30 mouse cellular contexts compared by ENCODE assay signal in genomic region chr2:120299866-120300265, GRCm38 (mm10). TPM values are rescaled to one million over a fixed set of nuclear protein-coding genes. Genes with fewer than 3 reads are reported as not detected.
DNase-seq lines count a peak whose midpoint lies in the region; ATAC-seq and TF ChIP-seq lines count a peak whose summit lies in the region.
"Had no signal": no experiment of that assay in that cellular context is flagged by ENCODE, and none has a peak within 500 bp of the region (broad histone marks: within the 10 kb centered on the region; RNA-seq: fewer than 3 reads in every experiment).

No protein-coding gene starts in this region.

- no peak overlapping the region for H3ac ChIP-seq in myocyte (ENCODE audit: control insufficient read depth, insufficient read length)

- H3K79me2 ChIP-seq in myocyte (ENCODE audit: control insufficient read depth, insufficient read depth) = no peaks in the 10 kb centered on the region

- ATAC-seq in limb, embryonic 12.5 days (ENCODE audit: insufficient number of reproducible peaks, insufficient read depth, low FRiP score, low TSS enrichment, low read depth) = peak; percentile 56; the same call in 1 of the 2 replicates
- ATAC-seq in embryonic facial prominence, embryonic 15.5 days (ENCODE audit: insufficient number of reproducible peaks, low FRiP score, low TSS enrichment, low read depth) = peak; percentile 51; the same call in 1 of the 2 replicates
- ATAC-seq: activated CD4-positive, CD25-positive, alpha-beta regulatory T cell, adult 4 months; CD4-positive, CD25-positive, alpha-beta regulatory T cell, adult 4 months; forebrain, embryonic 13.5 days; forebrain, embryonic 16.5 days had no signal

- no peak overlapping the region for H3K4me2 ChIP-seq in limb, embryonic 12.5 days
- no peak overlapping the region for H3K4me2 ChIP-seq in embryonic facial prominence, embryonic 15.5 days (replicated peaks)
- H3K4me2 ChIP-seq in myocyte (ENCODE audit: low read depth) = peak overlapping the region; percentile 40
- H3K4me2 ChIP-seq: embryonic facial prominence, embryonic 12.5 days; forebrain, embryonic 13.5 days; heart, embryonic 13.5 days; hindbrain, embryonic 12.5 days; hindbrain, embryonic 15.5 days had no signal

- no peak for DNase-seq in limb, embryonic 10.5 days (ENCODE audit: low spot score)
- no peak for DNase-seq in MN1 (ENCODE audit: low spot score)
- no peak for DNase-seq in gastrocnemius, adult 8-10 months (ENCODE audit: low spot score in 2 of 2)
- DNase-seq: adrenal gland, adult 8-10 months; adrenal gland, postnatal 25 days; cerebellum, adult 18-20 months; cerebellum, adult 9-10 months; cerebellum, postnatal 14 days; gastrocnemius, postnatal 10 days; gastrocnemius, postnatal 36 days; heart, adult 2 months; heart, postnatal 14 days; heart, postnatal 4 days had no signal

- H3K4me3 ChIP-seq in limb, embryonic 12.5 days (replicated peaks) = no peak overlapping the region
- no peak overlapping the region for H3K4me3 ChIP-seq in limb, embryonic 10.5 days
- no peak overlapping the region for H3K4me3 ChIP-seq in embryonic facial prominence, embryonic 15.5 days (replicated peaks)
- no peak overlapping the region for H3K4me3 ChIP-seq in myocyte
- H3K4me3 ChIP-seq: embryonic facial prominence, embryonic 12.5 days; forebrain, embryonic 10.5 days; forebrain, embryonic 13.5 days; heart, adult 2 months; heart, embryonic 10.5 days; heart, embryonic 13.5 days; hindbrain, embryonic 12.5 days; hindbrain, embryonic 15.5 days had no signal

- no peak overlapping the region for H3K9ac ChIP-seq in limb, embryonic 12.5 days (replicated peaks)
- H3K9ac ChIP-seq in embryonic facial prominence, embryonic 15.5 days = no peak overlapping the region
- H3K9ac ChIP-seq: embryonic facial prominence, embryonic 12.5 days; forebrain, embryonic 13.5 days; heart, embryonic 13.5 days; hindbrain, embryonic 12.5 days; hindbrain, embryonic 15.5 days had no signal

- no peaks in the 10 kb centered on the region for H3K4me1 ChIP-seq in limb, embryonic 12.5 days (replicated peaks)
- no peaks in the 10 kb centered on the region for H3K4me1 ChIP-seq in limb, embryonic 10.5 days
- H3K4me1 ChIP-seq in embryonic facial prominence, embryonic 15.5 days = no peaks in the 10 kb centered on the region
- H3K4me1 ChIP-seq: embryonic facial prominence, embryonic 12.5 days; forebrain, embryonic 10.5 days; forebrain, embryonic 13.5 days; hindbrain, embryonic 12.5 days; hindbrain, embryonic 15.5 days had no signal

- H3K27me3 ChIP-seq in limb, embryonic 12.5 days = no peaks in the 10 kb centered on the region
- H3K27me3 ChIP-seq in limb, embryonic 10.5 days (ENCODE audit: low read depth, poor library complexity, severe bottlenecking) = no peaks in the 10 kb centered on the region
- H3K27me3 ChIP-seq in embryonic facial prominence, embryonic 15.5 days = no peaks in the 10 kb centered on the region
- peaks cover 3% of the 10 kb centered on the region for H3K27me3 ChIP-seq in myocyte (ENCODE audit: control insufficient read depth, insufficient read depth, insufficient read length)
- H3K27me3 ChIP-seq: embryonic facial prominence, embryonic 12.5 days; forebrain, embryonic 13.5 days; heart, embryonic 13.5 days; hindbrain, embryonic 12.5 days; hindbrain, embryonic 15.5 days had no signal

- 80% methylated on average over 4 of the region's 4 CpGs for WGBS in limb, embryonic 12.5 days
- 94% methylated on average over 4 of the region's 4 CpGs for WGBS in limb, embryonic 10.5 days
- WGBS in embryonic facial prominence, embryonic 15.5 days = 76% methylated on average over 4 of the region's 4 CpGs

- no peaks in the 10 kb centered on the region for H3K9me3 ChIP-seq in limb, embryonic 12.5 days
- no peaks in the 10 kb centered on the region for H3K9me3 ChIP-seq in limb, embryonic 10.5 days (replicated peaks)
- H3K9me3 ChIP-seq in embryonic facial prominence, embryonic 15.5 days (replicated peaks) = no peaks in the 10 kb centered on the region
- H3K9me3 ChIP-seq: embryonic facial prominence, embryonic 12.5 days; forebrain, embryonic 10.5 days; forebrain, embryonic 13.5 days; heart, embryonic 10.5 days; heart, embryonic 13.5 days; hindbrain, embryonic 12.5 days; hindbrain, embryonic 15.5 days had no signal

- no peak overlapping the region for H3K27ac ChIP-seq in limb, embryonic 12.5 days
- no peak overlapping the region for H3K27ac ChIP-seq in limb, embryonic 10.5 days
- no peak overlapping the region for H3K27ac ChIP-seq in embryonic facial prominence, embryonic 15.5 days (replicated peaks)
- H3K27ac ChIP-seq: embryonic facial prominence, embryonic 12.5 days; forebrain, embryonic 10.5 days; forebrain, embryonic 13.5 days; heart, adult 2 months; heart, embryonic 10.5 days; heart, embryonic 13.5 days; hindbrain, embryonic 12.5 days; hindbrain, embryonic 15.5 days had no signal

- no peak for TF ChIP-seq POLR2A in myocyte (IDR thresholded peaks at IDR 0.05; ENCODE audit: insufficient read length, low read depth)

- no peaks in the 10 kb centered on the region for H3K36me3 ChIP-seq in limb, embryonic 12.5 days
- H3K36me3 ChIP-seq in limb, embryonic 10.5 days = no peaks in the 10 kb centered on the region
- H3K36me3 ChIP-seq in embryonic facial prominence, embryonic 15.5 days = no peaks in the 10 kb centered on the region
- H3K36me3 ChIP-seq in myocyte (ENCODE audit: control insufficient read depth, insufficient read depth) = no peaks in the 10 kb centered on the region
- H3K36me3 ChIP-seq: embryonic facial prominence, embryonic 12.5 days; forebrain, embryonic 10.5 days; heart, embryonic 10.5 days; heart, embryonic 13.5 days; hindbrain, embryonic 12.5 days; hindbrain, embryonic 15.5 days had no signal

TF ChIP-seq in myocyte, 11 proteins besides CTCF, POLR2A, EP300 and RAD21:
- no peak for TF ChIP-seq REST (IDR thresholded peaks at IDR 0.05; ENCODE audit: insufficient read depth, insufficient read length)
- TF ChIP-seq MAX (IDR thresholded peaks at IDR 0.05; ENCODE audit: low read depth) = no peak
- no peak for TF ChIP-seq USF1 (IDR thresholded peaks at IDR 0.05; ENCODE audit: low read depth)
- no peak for TF ChIP-seq SRF (IDR thresholded peaks at IDR 0.05; ENCODE audit: control insufficient read depth, insufficient read length, low read depth)
- TF ChIP-seq POLR2AphosphoS2 (IDR thresholded peaks at IDR 0.05; ENCODE audit: insufficient read length, low read depth) = no peak
- TF ChIP-seq E2F4 (IDR thresholded peaks at IDR 0.05; ENCODE audit: insufficient read depth) = no peak
- TF ChIP-seq TCF3 (IDR thresholded peaks at IDR 0.05; ENCODE audit: insufficient read length, low read depth) = peak; percentile 55
- TF ChIP-seq MYOD1 (IDR thresholded peaks at IDR 0.05; ENCODE audit: control insufficient read depth in 1 of 3, insufficient read length in 2 of 3, low read depth in 2 of 3) = peak in 2 of 3 experiments; percentile 88 to 90
- TF ChIP-seq MYOG (IDR thresholded peaks at IDR 0.05; ENCODE audit: control insufficient read depth in 1 of 3, insufficient read depth in 1 of 3, insufficient read length in 2 of 3, low read depth in 2 of 3) = peak; percentile 47 to 95 (median 83)
- TF ChIP-seq TCF12 (IDR thresholded peaks at IDR 0.05; ENCODE audit: insufficient read depth, poor library complexity, severe bottlenecking) = peak; percentile 82
- TF ChIP-seq CEBPB (IDR thresholded peaks at IDR 0.05; ENCODE audit: insufficient read depth, poor library complexity, severe bottlenecking) = no peak

RNA-seq across cellular contexts. Expression of gene Pla2g4d, which starts 10.9 kb away (rescaled TPM):
- polyA plus RNA-seq in limb, embryonic 12.5 days (2016; fragmentation: Nextera tagmentation; extraction: Ambion mirVana) = 0.14 and 0.18 TPM in 2 replicates
- 0.04 and 0.05 TPM in 2 replicates for polyA plus RNA-seq in limb, embryonic 10.5 days (2016; fragmentation: Nextera tagmentation; extraction: Ambion mirVana)
- polyA plus RNA-seq in embryonic facial prominence, embryonic 15.5 days (2015; fragmentation: Nextera tagmentation; extraction: Ambion mirVana) = 0.56 and 1.4 TPM in 2 replicates
- polyA plus RNA-seq in myocyte (2012; fragmentation: generic; extraction: Trizol) = not detected
- not detected for total RNA-seq in gastrocnemius, adult 8-10 months (2022)
- total RNA-seq: gastrocnemius, postnatal 10 days; gastrocnemius, postnatal 36 days; granulocyte monocyte progenitor cell, adult 5-6 weeks; heart, adult 2 months; heart, postnatal 14 days; heart, postnatal 4 days; MEL had no signal
- polyA plus RNA-seq: activated CD4-positive, CD25-positive, alpha-beta regulatory T cell, adult 4 months; C2C12; CD4-positive, CD25-positive, alpha-beta regulatory T cell, adult 4 months; forebrain, embryonic 13.5 days; forebrain, embryonic 16.5 days; heart, adult 2 months; heart, embryonic 10.5 days; heart, embryonic 13.5 days; heart, embryonic 16.5 days; hindbrain, embryonic 12.5 days; hindbrain, embryonic 15.5 days had no signal

RNA-seq across cellular contexts. Expression of gene Pla2g4f, which starts 14.1 kb away (rescaled TPM):
- polyA plus RNA-seq in limb, embryonic 12.5 days (2016; fragmentation: Nextera tagmentation; extraction: Ambion mirVana) = 0.15 and 0.23 TPM in 2 replicates
- polyA plus RNA-seq in limb, embryonic 10.5 days (2016; fragmentation: Nextera tagmentation; extraction: Ambion mirVana) = not detected in 2 replicates
- 10.4 and 12.6 TPM in 2 replicates for polyA plus RNA-seq in embryonic facial prominence, embryonic 15.5 days (2015; fragmentation: Nextera tagmentation; extraction: Ambion mirVana)
- polyA plus RNA-seq in myocyte (2012; fragmentation: generic; extraction: Trizol) = 0.05 TPM
- not detected for total RNA-seq in gastrocnemius, adult 8-10 months (2022)
- total RNA-seq: adrenal gland, adult 8-10 months; adrenal gland, postnatal 25 days; gastrocnemius, postnatal 10 days; gastrocnemius, postnatal 36 days; granulocyte monocyte progenitor cell, adult 5-6 weeks; heart, adult 2 months; heart, postnatal 14 days; heart, postnatal 4 days; MEL had no signal
- polyA plus RNA-seq: C2C12; forebrain, embryonic 10.5 days; forebrain, embryonic 13.5 days; forebrain, embryonic 16.5 days had no signal

RNA-seq across cellular contexts. Expression of gene Vps39, which starts 53.1 kb away (rescaled TPM):
- polyA plus RNA-seq in limb, embryonic 12.5 days (2016; fragmentation: Nextera tagmentation; extraction: Ambion mirVana) = 28.5 and 30.1 TPM in 2 replicates
- polyA plus RNA-seq in limb, embryonic 10.5 days (2016; fragmentation: Nextera tagmentation; extraction: Ambion mirVana) = 22.0 and 28.0 TPM in 2 replicates
- polyA plus RNA-seq in embryonic facial prominence, embryonic 15.5 days (2015; fragmentation: Nextera tagmentation; extraction: Ambion mirVana) = 23.4 TPM in 2 replicates
- polyA plus RNA-seq in myocyte (2012; fragmentation: generic; extraction: Trizol) = 34.0 TPM
- total RNA-seq in gastrocnemius, adult 8-10 months (2022) = 10 to 100 TPM; 19.9 to 26.3 (median 22.9) TPM

RNA-seq across cellular contexts. Expression of gene Pla2g4e, which starts 54.7 kb away (rescaled TPM):
- polyA plus RNA-seq in limb, embryonic 12.5 days (2016; fragmentation: Nextera tagmentation; extraction: Ambion mirVana) = 0.06 TPM in 1 of 2 replicates, not detected in the other
- polyA plus RNA-seq in limb, embryonic 10.5 days (2016; fragmentation: Nextera tagmentation; extraction: Ambion mirVana) = not detected in 2 replicates
- 2.7 and 3.4 TPM in 2 replicates for polyA plus RNA-seq in embryonic facial prominence, embryonic 15.5 days (2015; fragmentation: Nextera tagmentation; extraction: Ambion mirVana)
- polyA plus RNA-seq in myocyte (2012; fragmentation: generic; extraction: Trizol) = 0.05 TPM
- total RNA-seq in gastrocnemius, adult 8-10 months (2022) = 10 to 100 TPM; 24.1 to 25.4 (median 25.0) TPM
- total RNA-seq: granulocyte monocyte progenitor cell, adult 5-6 weeks; MEL had no signal
- polyA plus RNA-seq: C2C12; CD4-positive, CD25-positive, alpha-beta regulatory T cell, adult 4 months had no signal
